Mouse (Mus musculus) forebrain, postnatal 0 days (tissue): ENCODE measurements around the gene Amer3. TPM values are rescaled to one million over a fixed set of nuclear protein-coding genes. Genes with fewer than 3 reads are reported as not detected.
A peak's percentile ranks its signal among the peaks of the same experiment; 100 is the strongest.

Experiments
- ATAC-seq: fragments of 200-750 bp; cut with Nextera tagmentation; 2 replicates; pipeline ENCODE4 v1.8.0; 2017; ENCODE audit warnings: mild to moderate bottlenecking, moderate library complexity
- DNase-seq: peaks from one replicate; pipeline ENCODE4 v3.0.0-alpha.2; 2015
- H3K27ac ChIP-seq: fragments of 300-500 bp; sonication (generic); 2 replicates; pipeline ENCODE4 v1.5.1; 2014; ENCODE audit warnings: low read depth, mild to moderate bottlenecking, antibody characterized with exemption, low read length, moderate library complexity, mixed read lengths
- H3K27me3 ChIP-seq: fragments of 300-500 bp; sonication (generic); 2 replicates; pipeline ENCODE4 v1.6.1; 2014; ENCODE audit warnings: mild to moderate bottlenecking, low read length, mixed read lengths; ENCODE audit not compliant: insufficient read depth
- H3K36me3 ChIP-seq: fragments of 300-500 bp; sonication (generic); 2 replicates; pipeline ENCODE4 v1.6.1; 2014; ENCODE audit warnings: mild to moderate bottlenecking, moderate library complexity; ENCODE audit not compliant: insufficient read depth
- H3K4me1 ChIP-seq: fragments of 300-500 bp; sonication (generic); 2 replicates; pipeline ENCODE4 v1.6.1; 2014; ENCODE audit warnings: antibody characterized with exemption; ENCODE audit not compliant: insufficient read depth
- H3K4me2 ChIP-seq: fragments of 300-500 bp; sonication (generic); 2 replicates; pipeline ENCODE4 v1.6.1; 2014; ENCODE audit warnings: low read depth, mild to moderate bottlenecking, moderate library complexity
- H3K4me3 ChIP-seq: fragments of 300-500 bp; sonication (generic); 2 replicates; pipeline ENCODE4 v1.5.1; 2014; ENCODE audit warnings: low read depth, low read length, mixed read lengths
- H3K9ac ChIP-seq: fragments of 300-500 bp; sonication (generic); 2 replicates; pipeline ENCODE4 v1.6.1; 2014; ENCODE audit warnings: mild to moderate bottlenecking
- H3K9me3 ChIP-seq: fragments of 300-500 bp; sonication (generic); 2 replicates; pipeline ENCODE4 v1.6.1; 2016; ENCODE audit warnings: low read length
- CTCF ChIP-seq: sonication (generic); IDR thresholded peaks from 2 replicates; pipeline ENCODE4 v1.5.1; 2016; ENCODE audit warnings: antibody characterized with exemption, control low read depth, low read depth
- WGBS: fragments of 180-500 bp; shearing (Covaris S2); extraction: QIAGEN DNeasy Blood & Tissue Kit; methylation state at CpG from one replicate; pipeline ENCODE4 v1.1.7; 2014; 5-methylcytosine and 5-hydroxymethylcytosine counted together
- polyA plus RNA-seq: library from polyadenylated mRNA; unstranded; fragments of >200 nt; fragmentation: Nextera tagmentation; extraction: Ambion mirVana; gene quantifications from 2 replicates; pipeline ENCODE4 v1.2.1, GENCODE M21; 2015
- total RNA-seq: library from RNA; depleted of rRNA; stranded (reverse); fragments of >200 nt; gene quantifications from 2 replicates; pipeline ENCODE4 v1.2.3, GENCODE M21; 2014

The Amer3 gene
- total and polyA plus RNA-seq, 2 experiments from 2014 or later, result 25.0 to 68.5 TPM

- no peaks in the 10 kb centered on the region for H3K4me1 ChIP-seq
- 81% methylated on average over 6 of the region's 6 CpGs for WGBS
Measured at GRCm38 (mm10) chr1:34573221-34573620, 6.2 kb upstream of the Amer3 start.

GRCm38 (mm10) chr1:34579782-34580356 lies 412 bp downstream of the Amer3 start:
- under 1% methylated on average over 18 of the region's 18 CpGs for whole genome bisulfite sequencing
- DNase-seq (no peak), ATAC-seq (peak; percentile 47)
- Histone ChIP-seq H3K4me2 (peak overlapping the region; percentile 86), H3K4me1 (peaks cover 9% of the 10 kb centered on the region; the same call in 1 of the 2 replicates), H3K4me3 (peak overlapping the region; percentile 54), H3K36me3 (no peaks in the 10 kb centered on the region), H3K27ac (peak overlapping the region; percentile 94), H3K9me3 (no peaks in the 10 kb centered on the region), H3K9ac (peak overlapping the region; percentile 81), H3K27me3 (peaks cover 7% of the 10 kb centered on the region; the same call in 1 of the 2 replicates)
- TF ChIP-seq CTCF, result peak; percentile 39

More at GRCm38 (mm10) chr1:34573221-34573620, 6.2 kb upstream of the Amer3 start:
- DNase-seq, result no peak
- no peaks in the 10 kb centered on the region for H3K9me3 ChIP-seq
- H3K9ac ChIP-seq, result no peak overlapping the region
- no peak for ATAC-seq
- no peak overlapping the region for H3K4me2 ChIP-seq
- no peak overlapping the region for H3K27ac ChIP-seq
- H3K4me3 ChIP-seq, result no peak overlapping the region
- H3K27me3 ChIP-seq, result peaks cover 8% of the 10 kb centered on the region; the same call in 1 of the 2 replicates
- no peak for TF ChIP-seq CTCF
- H3K36me3 ChIP-seq, result no peaks in the 10 kb centered on the region

GRCm38 (mm10) chr1:34582218-34582617 lies 2.8 kb downstream of the Amer3 start:
- 72% methylated on average over 6 of the region's 6 CpGs for WGBS
- H3K9ac ChIP-seq, result no peak overlapping the region
- no peak overlapping the region for H3K27ac ChIP-seq

GRCm38 (mm10) chr1:34583821-34584263 lies 4.4 kb downstream of the Amer3 start:
- H3K27ac ChIP-seq, result no peak overlapping the region

More at GRCm38 (mm10) chr1:34582218-34582617, 2.8 kb downstream of the Amer3 start:
- Histone ChIP-seq H3K27me3 (no peaks in the 10 kb centered on the region), H3K36me3 (peaks cover 7% of the 10 kb centered on the region), H3K4me2 (peak overlapping the region; percentile 1; the same call in 1 of the 2 replicates), H3K9me3 (no peaks in the 10 kb centered on the region), H3K4me3 (no peak overlapping the region), H3K4me1 (peaks cover 9% of the 10 kb centered on the region; the same call in 1 of the 2 replicates)
- no peak for DNase-seq
- TF ChIP-seq CTCF, result no peak
- no peak for ATAC-seq

GRCm38 (mm10) chr1:34584736-34585135 lies 5.3 kb downstream of the Amer3 start:
- Histone ChIP-seq H3K4me3 (no peak overlapping the region), H3K9me3 (no peaks in the 10 kb centered on the region), H3K36me3 (peaks cover 32% of the 10 kb centered on the region), H3K27ac (no peak overlapping the region), H3K9ac (no peak overlapping the region), H3K4me1 (peaks cover 6% of the 10 kb centered on the region; the same call in 1 of the 2 replicates), H3K4me2 (no peak overlapping the region), H3K27me3 (no peaks in the 10 kb centered on the region)
- ATAC-seq (no peak), DNase-seq (peak; percentile 15)
- no peak for TF ChIP-seq CTCF
- WGBS, result 62% methylated on average over 4 of the region's 4 CpGs

More at GRCm38 (mm10) chr1:34583821-34584263, 4.4 kb downstream of the Amer3 start:
- no peaks in the 10 kb centered on the region for H3K9me3 ChIP-seq
- peak; percentile 63 for TF ChIP-seq CTCF
- DNase-seq (peak; percentile 85), ATAC-seq (peak; percentile 61)
- no peak overlapping the region for H3K9ac ChIP-seq
- H3K4me2 ChIP-seq, result no peak overlapping the region
- H3K36me3 ChIP-seq, result peaks cover 24% of the 10 kb centered on the region
- no peak overlapping the region for H3K4me3 ChIP-seq
- peaks cover 6% of the 10 kb centered on the region; the same call in 1 of the 2 replicates for H3K4me1 ChIP-seq
- no peaks in the 10 kb centered on the region for H3K27me3 ChIP-seq
- 2% methylated on average over 4 of the region's 4 CpGs for WGBS

GRCm38 (mm10) chr1:34587298-34588096 lies 8.0 kb downstream of the Amer3 start:
- no peak for ATAC-seq
- H3K27me3 ChIP-seq, result no peaks in the 10 kb centered on the region
- TF ChIP-seq CTCF, result no peak
- H3K9ac ChIP-seq, result no peak overlapping the region
- H3K36me3 ChIP-seq, result peaks cover 53% of the 10 kb centered on the region
- H3K4me3 ChIP-seq, result no peak overlapping the region
- no peak overlapping the region for H3K4me2 ChIP-seq
- 87% methylated on average over 22 of the region's 22 CpGs for WGBS
- no peak overlapping the region for H3K27ac ChIP-seq
- no peak for DNase-seq
- H3K4me1 ChIP-seq, result peaks cover under 1% of the 10 kb centered on the region; the same call in 1 of the 2 replicates
- no peaks in the 10 kb centered on the region for H3K9me3 ChIP-seq

- 72% methylated on average over 15 of the region's 15 CpGs for WGBS
- H3K4me1 ChIP-seq, result no peaks in the 10 kb centered on the region
- no peak for TF ChIP-seq CTCF
- ATAC-seq, result no peak
- H3K27ac ChIP-seq, result no peak overlapping the region
- H3K9ac ChIP-seq, result no peak overlapping the region
- no peaks in the 10 kb centered on the region for H3K9me3 ChIP-seq
- H3K4me3 ChIP-seq, result no peak overlapping the region
- H3K36me3 ChIP-seq, result peaks cover 15% of the 10 kb centered on the region
- H3K27me3 ChIP-seq, result no peaks in the 10 kb centered on the region
- DNase-seq, result no peak
- H3K4me2 ChIP-seq, result no peak overlapping the region
Measured at GRCm38 (mm10) chr1:34600000-34600399, 20.5 kb downstream of the Amer3 start.
